Mouse (Mus musculus): ENCODE data around the gene Cyp26b1. TPM values are rescaled to one million over a fixed set of nuclear protein-coding genes. Genes with fewer than 3 reads are reported as not detected.
A peak's percentile ranks its signal among the peaks of the same experiment; 100 is the strongest.

Gene Cyp26b1
- 55.3 and 60.5 TPM in 2 replicates for polyA plus RNA-seq (2016; fragmentation: Nextera tagmentation; extraction: Ambion mirVana)

DNA sequence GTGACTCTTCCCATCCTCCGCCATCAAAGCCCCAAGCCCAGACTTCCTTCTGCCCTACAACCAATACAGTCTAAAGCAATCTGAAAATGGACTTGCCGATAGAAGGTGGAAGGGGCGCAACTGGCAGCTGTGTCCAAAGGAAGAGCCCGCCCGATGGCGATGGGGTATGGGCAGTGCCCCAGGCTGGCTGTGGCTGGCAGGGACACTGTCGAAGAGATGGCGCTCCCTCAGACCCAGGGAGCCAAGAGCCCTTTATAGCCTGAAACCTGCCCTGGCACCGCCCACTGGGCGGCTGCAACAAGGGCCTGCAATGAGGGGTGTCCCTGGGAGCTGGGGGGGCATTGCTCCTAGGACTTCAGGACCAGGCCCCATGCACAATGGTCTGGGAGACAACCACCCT is at the start of gene Cyp26b1:
Gene Cyp26b1 (minus strand): TSS at position 216 of the 400 bp plus-strand sequence.
- H3K27me3 ChIP-seq, result peaks cover 30% of the 10 kb centered on the region
- 76% methylated on average over 10 of the region's 10 CpGs for WGBS
- peak; percentile 53 for ATAC-seq (ENCODE audit: low FRiP score)
- peaks cover 30% of the 10 kb centered on the region for H3K4me1 ChIP-seq
- H3K4me3 ChIP-seq, result peak within 1 kb of the TSS; percentile 33
- H3K9me3 ChIP-seq (replicated peaks), result no peaks in the 10 kb centered on the region
- no peaks in the 10 kb centered on the region for H3K36me3 ChIP-seq
- peak within 1 kb of the TSS; percentile 60 for H3K9ac ChIP-seq
- peak within 1 kb of the TSS; percentile 44 for H3K4me2 ChIP-seq (replicated peaks)
- H3K27ac ChIP-seq, result peak within 1 kb of the TSS; percentile 70

- no peak overlapping the region for H3K9ac ChIP-seq
- no peak overlapping the region for H3K4me2 ChIP-seq (replicated peaks)
- no peak for ATAC-seq (ENCODE audit: low FRiP score)
- no peaks in the 10 kb centered on the region for H3K36me3 ChIP-seq
- no peak overlapping the region for H3K27ac ChIP-seq
- no peak overlapping the region for H3K4me3 ChIP-seq
- no peaks in the 10 kb centered on the region for H3K27me3 ChIP-seq
- H3K9me3 ChIP-seq (replicated peaks), result no peaks in the 10 kb centered on the region
- 76% methylated on average over 4 of the region's 4 CpGs for WGBS
- H3K4me1 ChIP-seq, result peaks cover 8% of the 10 kb centered on the region
Measured at GRCm38 (mm10) chr6:84641062-84641431, 47.3 kb upstream of the Cyp26b1 start.

GRCm38 (mm10) chr6:84640324-84641061 is 46.8 kb upstream of the Cyp26b1 start:
- Histone ChIP-seq H3K4me2 (replicated peaks) (no peak overlapping the region), H3K27me3 (no peaks in the 10 kb centered on the region), H3K27ac (no peak overlapping the region), H3K36me3 (no peaks in the 10 kb centered on the region), H3K9ac (no peak overlapping the region), H3K9me3 (replicated peaks) (no peaks in the 10 kb centered on the region), H3K4me3 (no peak overlapping the region), H3K4me1 (peaks cover 6% of the 10 kb centered on the region)
- 67% methylated on average over 9 of the region's 9 CpGs for WGBS
- no peak for ATAC-seq (ENCODE audit: low FRiP score)

GRCm38 (mm10) chr6:84638206-84638605 is 44.5 kb upstream of the Cyp26b1 start:
- Histone ChIP-seq H3K4me1 (peaks cover 6% of the 10 kb centered on the region), H3K4me3 (no peak overlapping the region), H3K9ac (no peak overlapping the region), H3K9me3 (replicated peaks) (no peaks in the 10 kb centered on the region), H3K4me2 (replicated peaks) (no peak overlapping the region), H3K27me3 (no peaks in the 10 kb centered on the region), H3K36me3 (no peaks in the 10 kb centered on the region), H3K27ac (no peak overlapping the region)
- ATAC-seq (ENCODE audit: low FRiP score), result no peak

- Histone ChIP-seq H3K9me3 (replicated peaks) (no peaks in the 10 kb centered on the region), H3K4me1 (no peaks in the 10 kb centered on the region), H3K27ac (no peak overlapping the region), H3K27me3 (no peaks in the 10 kb centered on the region), H3K9ac (no peak overlapping the region), H3K36me3 (no peaks in the 10 kb centered on the region), H3K4me2 (replicated peaks) (no peak overlapping the region), H3K4me3 (no peak overlapping the region)
- no peak for ATAC-seq (ENCODE audit: low FRiP score)
- 95% methylated on average over 2 of the region's 2 CpGs for WGBS
Measured at GRCm38 (mm10) chr6:84631588-84631987, 37.9 kb upstream of the Cyp26b1 start.

GRCm38 (mm10) chr6:84630276-84630675 is 36.6 kb upstream of the Cyp26b1 start:
- no peak overlapping the region for H3K4me3 ChIP-seq
- 35% methylated on average over 1 of the region's 1 CpGs for WGBS
- H3K9me3 ChIP-seq (replicated peaks), result no peaks in the 10 kb centered on the region
- ATAC-seq (ENCODE audit: low FRiP score), result no peak
- no peak overlapping the region for H3K27ac ChIP-seq
- no peaks in the 10 kb centered on the region for H3K27me3 ChIP-seq
- H3K4me2 ChIP-seq (replicated peaks), result no peak overlapping the region
- H3K36me3 ChIP-seq, result no peaks in the 10 kb centered on the region
- no peaks in the 10 kb centered on the region for H3K4me1 ChIP-seq
- H3K9ac ChIP-seq, result no peak overlapping the region

DNA sequence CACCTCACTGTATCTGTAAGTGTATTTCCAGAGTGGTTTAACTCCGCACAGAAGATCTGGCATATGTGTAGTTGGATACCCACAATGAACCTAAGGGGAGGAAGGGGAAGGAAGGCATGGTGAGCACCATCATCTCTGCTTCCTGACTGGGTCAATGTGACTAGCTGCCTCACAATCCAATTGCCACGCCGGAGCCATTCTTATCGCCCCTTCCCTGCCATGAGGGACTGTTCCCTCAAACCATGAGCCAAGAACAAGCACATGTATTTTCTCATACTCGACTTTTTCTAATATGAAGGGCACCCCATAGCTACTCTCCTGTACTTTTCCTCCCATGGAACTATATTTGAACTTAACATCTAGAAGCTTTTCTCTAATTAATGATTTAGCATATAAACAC is 35.1 kb upstream of the Cyp26b1 start:
- no peak for ATAC-seq (ENCODE audit: low FRiP score)
- Histone ChIP-seq H3K9me3 (replicated peaks) (no peaks in the 10 kb centered on the region), H3K27me3 (no peaks in the 10 kb centered on the region), H3K4me3 (no peak overlapping the region), H3K27ac (no peak overlapping the region), H3K4me2 (replicated peaks) (no peak overlapping the region), H3K9ac (no peak overlapping the region), H3K4me1 (no peaks in the 10 kb centered on the region), H3K36me3 (no peaks in the 10 kb centered on the region)
- WGBS, result 92% methylated on average over 5 of the region's 5 CpGs

GRCm38 (mm10) chr6:84626398-84626797 is 32.7 kb upstream of the Cyp26b1 start:
- no peak overlapping the region for H3K4me2 ChIP-seq (replicated peaks)
- H3K4me1 ChIP-seq, result no peaks in the 10 kb centered on the region
- H3K9me3 ChIP-seq (replicated peaks), result no peaks in the 10 kb centered on the region
- no peaks in the 10 kb centered on the region for H3K36me3 ChIP-seq
- 95% methylated on average over 2 of the region's 2 CpGs for WGBS
- no peak overlapping the region for H3K9ac ChIP-seq
- no peak overlapping the region for H3K27ac ChIP-seq
- no peak overlapping the region for H3K4me3 ChIP-seq
- no peak for ATAC-seq (ENCODE audit: low FRiP score)
- no peaks in the 10 kb centered on the region for H3K27me3 ChIP-seq

GRCm38 (mm10) chr6:84619166-84619565 is 25.5 kb upstream of the Cyp26b1 start:
- H3K9me3 ChIP-seq (replicated peaks), result no peaks in the 10 kb centered on the region

DNA sequence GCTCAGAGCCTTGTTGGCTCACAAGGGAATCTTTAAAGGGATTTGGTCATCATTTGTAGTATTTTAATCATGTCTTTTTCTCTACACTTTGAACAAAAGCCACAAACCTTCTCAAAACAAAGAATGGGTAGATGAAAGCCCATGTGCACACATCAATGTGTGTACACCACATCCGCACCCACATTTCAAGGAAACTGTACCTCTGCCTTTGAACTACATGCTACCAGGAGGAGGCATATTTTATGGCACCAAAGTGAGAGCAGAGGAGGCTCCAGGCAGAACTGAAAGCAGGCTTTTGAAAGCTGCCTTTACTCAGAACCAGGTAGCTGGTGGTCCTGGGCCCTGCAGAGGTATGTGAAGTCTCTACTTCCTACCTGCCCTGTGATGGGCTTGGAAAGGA is 23.3 kb upstream of the Cyp26b1 start:
- Histone ChIP-seq H3K4me1 (peaks cover 7% of the 10 kb centered on the region; the same call in 1 of the 2 replicates), H3K9me3 (replicated peaks) (no peaks in the 10 kb centered on the region), H3K9ac (no peak overlapping the region), H3K36me3 (peaks cover 14% of the 10 kb centered on the region), H3K4me2 (replicated peaks) (no peak overlapping the region), H3K4me3 (no peak overlapping the region), H3K27ac (no peak overlapping the region), H3K27me3 (no peaks in the 10 kb centered on the region)
- no peak for ATAC-seq (ENCODE audit: low FRiP score)
- WGBS, result 100% methylated on average over 1 of the region's 1 CpGs

More at GRCm38 (mm10) chr6:84619166-84619565, 25.5 kb upstream of the Cyp26b1 start:
- H3K4me2 ChIP-seq (replicated peaks), result no peak overlapping the region
- no peak overlapping the region for H3K27ac ChIP-seq
- H3K36me3 ChIP-seq, result peaks cover 14% of the 10 kb centered on the region
- ATAC-seq (ENCODE audit: low FRiP score), result no peak
- peaks cover 7% of the 10 kb centered on the region; the same call in 1 of the 2 replicates for H3K4me1 ChIP-seq
- no peaks in the 10 kb centered on the region for H3K27me3 ChIP-seq
- H3K9ac ChIP-seq, result no peak overlapping the region
- WGBS, result 85% methylated on average over 6 of the region's 6 CpGs
- H3K4me3 ChIP-seq, result no peak overlapping the region

GRCm38 (mm10) chr6:84616586-84616985 is 22.9 kb upstream of the Cyp26b1 start:
- Histone ChIP-seq H3K9me3 (replicated peaks) (no peaks in the 10 kb centered on the region), H3K9ac (no peak overlapping the region), H3K36me3 (peaks cover 14% of the 10 kb centered on the region), H3K4me1 (peaks cover 7% of the 10 kb centered on the region; the same call in 1 of the 2 replicates), H3K27me3 (no peaks in the 10 kb centered on the region), H3K4me3 (no peak overlapping the region), H3K4me2 (replicated peaks) (no peak overlapping the region), H3K27ac (no peak overlapping the region)
- no peak for ATAC-seq (ENCODE audit: low FRiP score)
- WGBS, result 65% methylated on average over 1 of the region's 1 CpGs

GRCm38 (mm10) chr6:84613561-84613960 is 19.9 kb upstream of the Cyp26b1 start:
- H3K4me3 ChIP-seq, result no peak overlapping the region
- no peak overlapping the region for H3K27ac ChIP-seq
- no peak for ATAC-seq (ENCODE audit: low FRiP score)
- no peaks in the 10 kb centered on the region; the same call in 1 of the 2 replicates for H3K36me3 ChIP-seq
- no peaks in the 10 kb centered on the region for H3K9me3 ChIP-seq (replicated peaks)
- no peaks in the 10 kb centered on the region for H3K27me3 ChIP-seq
- no peak overlapping the region for H3K9ac ChIP-seq
- peaks cover 7% of the 10 kb centered on the region; the same call in 1 of the 2 replicates for H3K4me1 ChIP-seq
- 90% methylated on average over 3 of the region's 3 CpGs for WGBS
- H3K4me2 ChIP-seq (replicated peaks), result no peak overlapping the region
